Mouse (Mus musculus): ENCODE data around the gene Tmem63c. TPM values are rescaled to one million over a fixed set of nuclear protein-coding genes. Genes with fewer than 3 reads are reported as not detected.

Tmem63c gene
- total RNA-seq, 2 experiments from 2014 or later: not detected

GRCm38 (mm10) chr12:87000151-87000839 lies 20.8 kb upstream of the Tmem63c start:
- ATAC-seq (replicated peaks; ENCODE audit: poor library complexity): peak; percentile 69

GRCm38 (mm10) chr12:87000840-87001176 lies 20.3 kb upstream of the Tmem63c start:
- no peak for ATAC-seq (replicated peaks; ENCODE audit: poor library complexity)

- no peak for ATAC-seq (replicated peaks; ENCODE audit: poor library complexity)
These were observed 18.9 kb upstream of the Tmem63c start for GRCm38 (mm10) chr12:87002209-87002608.

GRCm38 (mm10) chr12:87002815-87003214 lies 18.3 kb upstream of the Tmem63c start:
- ATAC-seq (replicated peaks; ENCODE audit: poor library complexity): no peak

GRCm38 (mm10) chr12:87003606-87004005 lies 17.5 kb upstream of the Tmem63c start:
- ATAC-seq (replicated peaks; ENCODE audit: poor library complexity): no peak

GRCm38 (mm10) chr12:87004596-87004995 lies 16.5 kb upstream of the Tmem63c start:
- ATAC-seq (replicated peaks; ENCODE audit: poor library complexity): no peak

GRCm38 (mm10) chr12:87017041-87017440 lies 4.1 kb upstream of the Tmem63c start:
- ATAC-seq (replicated peaks; ENCODE audit: poor library complexity): peak; percentile 61; the same call in 1 of the 2 replicates

- no peak for ATAC-seq (replicated peaks; ENCODE audit: poor library complexity)
These were observed 2.4 kb upstream of the Tmem63c start for GRCm38 (mm10) chr12:87018756-87019155.

- no peak for ATAC-seq (replicated peaks; ENCODE audit: poor library complexity)
These were observed 866 bp downstream of the Tmem63c start for GRCm38 (mm10) chr12:87022006-87022405.

GRCm38 (mm10) chr12:87023456-87023855 lies 2.3 kb downstream of the Tmem63c start:
- ATAC-seq (replicated peaks; ENCODE audit: poor library complexity): no peak

- ATAC-seq (replicated peaks; ENCODE audit: poor library complexity): peak; percentile 83
These were observed 5.2 kb downstream of the Tmem63c start for GRCm38 (mm10) chr12:87026109-87026870.

- ATAC-seq (replicated peaks; ENCODE audit: poor library complexity): no peak
These were observed 5.7 kb downstream of the Tmem63c start for GRCm38 (mm10) chr12:87026871-87027240.

GRCm38 (mm10) chr12:87027391-87027790 lies 6.3 kb downstream of the Tmem63c start:
- no peak for ATAC-seq (replicated peaks; ENCODE audit: poor library complexity)

- no peak for ATAC-seq (replicated peaks; ENCODE audit: poor library complexity)
These were observed 6.9 kb downstream of the Tmem63c start for GRCm38 (mm10) chr12:87028068-87028467.

GRCm38 (mm10) chr12:87029251-87029976 lies 8.3 kb downstream of the Tmem63c start:
- no peak for ATAC-seq (replicated peaks; ENCODE audit: poor library complexity)

GRCm38 (mm10) chr12:87031163-87031763 lies 10.1 kb downstream of the Tmem63c start:
- ATAC-seq (replicated peaks; ENCODE audit: poor library complexity): no peak

GRCm38 (mm10) chr12:87036631-87037030 lies 15.5 kb downstream of the Tmem63c start:
- ATAC-seq (replicated peaks; ENCODE audit: poor library complexity): no peak

GRCm38 (mm10) chr12:87040166-87040565 lies 19.0 kb downstream of the Tmem63c start:
- ATAC-seq (replicated peaks; ENCODE audit: poor library complexity): no peak

GRCm38 (mm10) chr12:87040857-87041256 lies 19.7 kb downstream of the Tmem63c start:
- no peak for ATAC-seq (replicated peaks; ENCODE audit: poor library complexity)

- no peak for ATAC-seq (replicated peaks; ENCODE audit: poor library complexity)
These were observed 21.3 kb downstream of the Tmem63c start for GRCm38 (mm10) chr12:87042456-87042855.

- no peak for ATAC-seq (replicated peaks; ENCODE audit: poor library complexity)
These were observed 22.1 kb downstream of the Tmem63c start for GRCm38 (mm10) chr12:87043221-87043620.
